8 mouse cellular contexts compared by ENCODE assay signal in the genomic region with DNA sequence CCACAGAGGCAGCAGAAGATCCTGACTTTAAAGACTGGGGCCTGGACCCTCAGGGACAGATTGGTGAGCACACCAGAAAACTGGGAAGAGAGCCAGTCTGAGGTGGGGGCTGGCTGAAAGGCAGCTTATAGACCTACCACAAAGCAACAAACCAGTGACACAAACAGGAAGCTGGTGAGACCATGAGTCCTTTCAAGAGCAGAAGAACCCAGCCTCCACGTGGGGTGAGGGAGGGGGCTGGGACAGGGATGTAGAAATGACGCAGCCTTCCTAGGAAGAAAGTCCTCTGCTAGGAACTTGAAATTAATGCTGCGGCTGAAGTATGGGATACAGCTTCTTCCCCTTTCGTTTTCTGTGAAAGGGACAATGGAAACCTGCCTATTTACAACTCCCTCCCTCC.
DNase-seq lines count a peak whose midpoint lies in the region; ATAC-seq lines count a peak whose summit lies in the region.

No protein-coding gene starts in this region.

- WGBS in hindbrain, embryonic 13.5 days: 56% methylated on average over 4 of the region's 4 CpGs
- 55% methylated on average over 4 of the region's 4 CpGs for WGBS in hindbrain, embryonic 11.5 days
- 42% methylated on average over 4 of the region's 4 CpGs for WGBS in forebrain, embryonic 13.5 days

- no peak for ATAC-seq in hindbrain, embryonic 13.5 days (ENCODE audit: low FRiP score)
- no peak for ATAC-seq in hindbrain, embryonic 11.5 days (ENCODE audit: low FRiP score)
- ATAC-seq in forebrain, embryonic 13.5 days: 0 out of 2 replicates have a peak, but pooled peaks have one; percentile 11
- no peak for ATAC-seq in frontal cortex, adult (ENCODE audit: low TSS enrichment)

- no peak overlapping the region for H3K4me3 ChIP-seq in hindbrain, embryonic 13.5 days
- no peak overlapping the region for H3K4me3 ChIP-seq in hindbrain, embryonic 11.5 days (ENCODE audit: low read depth, low read length)
- no peak overlapping the region for H3K4me3 ChIP-seq in forebrain, embryonic 13.5 days
- peak overlapping the region; percentile 83 for H3K4me3 ChIP-seq in megakaryocyte, embryonic 14.5 days (replicated peaks)

- H3K9me3 ChIP-seq in hindbrain, embryonic 13.5 days: no peaks in the 10 kb centered on the region
- H3K9me3 ChIP-seq in hindbrain, embryonic 11.5 days (ENCODE audit: control insufficient read depth, low read length): no peaks in the 10 kb centered on the region
- no peaks in the 10 kb centered on the region for H3K9me3 ChIP-seq in forebrain, embryonic 13.5 days (replicated peaks)
- H3K9me3 ChIP-seq in megakaryocyte, embryonic 14.5 days: no peaks in the 10 kb centered on the region

- H3K4me2 ChIP-seq in hindbrain, embryonic 13.5 days: no peak overlapping the region
- H3K4me2 ChIP-seq in hindbrain, embryonic 11.5 days (replicated peaks; ENCODE audit: low read depth, low read length): no peak overlapping the region
- H3K4me2 ChIP-seq in forebrain, embryonic 13.5 days: peak overlapping the region; percentile 46; the same call in 1 of the 2 replicates

- H3K4me1 ChIP-seq in hindbrain, embryonic 13.5 days (replicated peaks): peaks cover 36% of the 10 kb centered on the region
- H3K4me1 ChIP-seq in hindbrain, embryonic 11.5 days (replicated peaks; ENCODE audit: control insufficient read depth, insufficient read depth, low read length): no peaks in the 10 kb centered on the region
- peaks cover 48% of the 10 kb centered on the region for H3K4me1 ChIP-seq in forebrain, embryonic 13.5 days
- peaks cover 54% of the 10 kb centered on the region for H3K4me1 ChIP-seq in megakaryocyte, embryonic 14.5 days

- intact Hi-C loops in left cerebral cortex, postnatal 25 days (cut with DNase I): no loop called here

- H3K27ac ChIP-seq in hindbrain, embryonic 13.5 days: peak overlapping the region; percentile 67; the same call in 1 of the 2 replicates
- H3K27ac ChIP-seq in hindbrain, embryonic 11.5 days (ENCODE audit: low read depth, low read length): no peak overlapping the region
- H3K27ac ChIP-seq in forebrain, embryonic 13.5 days: peak overlapping the region; percentile 83

- H3K27me3 ChIP-seq in hindbrain, embryonic 13.5 days: no peaks in the 10 kb centered on the region
- no peaks in the 10 kb centered on the region for H3K27me3 ChIP-seq in hindbrain, embryonic 11.5 days (ENCODE audit: control insufficient read depth, insufficient read depth, low read length)
- no peaks in the 10 kb centered on the region for H3K27me3 ChIP-seq in forebrain, embryonic 13.5 days
- H3K27me3 ChIP-seq in megakaryocyte, embryonic 14.5 days (replicated peaks): peaks cover 7% of the 10 kb centered on the region

- no peak for DNase-seq in hindbrain, embryonic 11.5 days (ENCODE audit: low spot score)
- DNase-seq in CD4-positive, CD25-positive, alpha-beta regulatory T cell, adult 2 months (ENCODE audit: low read depth, low spot score): peak; percentile 56
- DNase-seq in left cerebral cortex, postnatal 25 days (ENCODE audit: low spot score in 2 of 2): no peak
- no peak for DNase-seq in heart, postnatal 4 days

- no peaks in the 10 kb centered on the region for H3K36me3 ChIP-seq in hindbrain, embryonic 13.5 days
- no peaks in the 10 kb centered on the region for H3K36me3 ChIP-seq in hindbrain, embryonic 11.5 days (ENCODE audit: control insufficient read depth, insufficient read depth, low read length)
- no peaks in the 10 kb centered on the region for H3K36me3 ChIP-seq in forebrain, embryonic 13.5 days (ENCODE audit: poor library complexity, severe bottlenecking)
- no peaks in the 10 kb centered on the region for H3K36me3 ChIP-seq in megakaryocyte, embryonic 14.5 days (replicated peaks; ENCODE audit: low read length)

- no peak overlapping the region for H3K9ac ChIP-seq in hindbrain, embryonic 13.5 days
- no peak overlapping the region for H3K9ac ChIP-seq in hindbrain, embryonic 11.5 days (ENCODE audit: low read depth, low read length)
- H3K9ac ChIP-seq in forebrain, embryonic 13.5 days: no peak overlapping the region
